Mouse (Mus musculus): Measurements from ENCODE around the gene Adamtsl1. TPM values are rescaled to one million over a fixed set of nuclear protein-coding genes. Genes with fewer than 3 reads are reported as not detected.
A peak's percentile ranks its signal among the peaks of the same experiment; 100 is the strongest.

Gene Adamtsl1
- polyA plus RNA-seq, 1 experiment = 5.2 TPM

- no peak overlapping the region for H3K27ac ChIP-seq (ENCODE audit: insufficient read depth, low read depth, low read length)
- 83% methylated on average over 2 of the region's 2 CpGs for WGBS
- no peaks in the 10 kb centered on the region for H3K4me1 ChIP-seq (ENCODE audit: control insufficient read depth, insufficient read depth, low read length)
Measured at GRCm38 (mm10) chr4:85889877-85890598, 376.1 kb downstream of the Adamtsl1 start.

GRCm38 (mm10) chr4:85901316-85901715, 387.3 kb downstream of the Adamtsl1 start:
- 50% methylated on average over 4 of the region's 4 CpGs for WGBS
- H3K36me3 ChIP-seq (ENCODE audit: control insufficient read depth, insufficient read depth, low read length) = no peaks in the 10 kb centered on the region
- no peak for TF ChIP-seq POLR2A (IDR thresholded peaks at IDR 0.05; ENCODE audit: low read depth, low read length)
- H3K4me3 ChIP-seq (ENCODE audit: insufficient read depth, low read depth, low read length) = no peak overlapping the region
- peak; percentile 60 for DNase-seq
- no peaks in the 10 kb centered on the region for H3K4me1 ChIP-seq (ENCODE audit: control insufficient read depth, insufficient read depth, low read length)
- no peaks in the 10 kb centered on the region for H3K27me3 ChIP-seq (replicated peaks; ENCODE audit: control insufficient read depth, insufficient read depth, low read length)
- no peak overlapping the region for H3K27ac ChIP-seq (ENCODE audit: insufficient read depth, low read depth, low read length)

More at GRCm38 (mm10) chr4:85889877-85890598, 376.1 kb downstream of the Adamtsl1 start:
- Histone ChIP-seq H3K36me3 (ENCODE audit: control insufficient read depth, insufficient read depth, low read length) (no peaks in the 10 kb centered on the region), H3K27me3 (replicated peaks; ENCODE audit: control insufficient read depth, insufficient read depth, low read length) (no peaks in the 10 kb centered on the region), H3K4me3 (ENCODE audit: insufficient read depth, low read depth, low read length) (no peak overlapping the region)
- TF ChIP-seq POLR2A (IDR thresholded peaks at IDR 0.05; ENCODE audit: low read depth, low read length) (no peak), CTCF (conservative IDR thresholded peaks at IDR 0.05; ENCODE audit: insufficient read depth, insufficient read length, low read depth, low read length) (no peak)
- no peak for DNase-seq

- no peaks in the 10 kb centered on the region for H3K36me3 ChIP-seq (ENCODE audit: control insufficient read depth, insufficient read depth, low read length)
- TF ChIP-seq POLR2A (IDR thresholded peaks at IDR 0.05; ENCODE audit: low read depth, low read length) (no peak), CTCF (conservative IDR thresholded peaks at IDR 0.05; ENCODE audit: insufficient read depth, insufficient read length, low read depth, low read length) (no peak)
- no peaks in the 10 kb centered on the region for H3K27me3 ChIP-seq (replicated peaks; ENCODE audit: control insufficient read depth, insufficient read depth, low read length)
- no peak for DNase-seq
- 83% methylated on average over 5 of the region's 5 CpGs for WGBS
- no peak overlapping the region for H3K4me3 ChIP-seq (ENCODE audit: insufficient read depth, low read depth, low read length)
- no peak overlapping the region for H3K27ac ChIP-seq (ENCODE audit: insufficient read depth, low read depth, low read length)
- H3K4me1 ChIP-seq (ENCODE audit: control insufficient read depth, insufficient read depth, low read length) = no peaks in the 10 kb centered on the region
Measured at GRCm38 (mm10) chr4:85904217-85904616, 390.2 kb downstream of the Adamtsl1 start.

GRCm38 (mm10) chr4:85916034-85916433, 402.1 kb downstream of the Adamtsl1 start:
- no peak overlapping the region for H3K4me3 ChIP-seq (ENCODE audit: insufficient read depth, low read depth, low read length)
- H3K27me3 ChIP-seq (replicated peaks; ENCODE audit: control insufficient read depth, insufficient read depth, low read length) = no peaks in the 10 kb centered on the region
- no peaks in the 10 kb centered on the region for H3K36me3 ChIP-seq (ENCODE audit: control insufficient read depth, insufficient read depth, low read length)
- no peak overlapping the region for H3K27ac ChIP-seq (ENCODE audit: insufficient read depth, low read depth, low read length)
- TF ChIP-seq CTCF (conservative IDR thresholded peaks at IDR 0.05; ENCODE audit: insufficient read depth, insufficient read length, low read depth, low read length) (no peak), POLR2A (IDR thresholded peaks at IDR 0.05; ENCODE audit: low read depth, low read length) (no peak)
- 57% methylated on average over 2 of the region's 2 CpGs for WGBS
- peak; percentile 65 for DNase-seq
- no peaks in the 10 kb centered on the region for H3K4me1 ChIP-seq (ENCODE audit: control insufficient read depth, insufficient read depth, low read length)

GRCm38 (mm10) chr4:85918366-85918765, 404.4 kb downstream of the Adamtsl1 start:
- TF ChIP-seq CTCF (conservative IDR thresholded peaks at IDR 0.05; ENCODE audit: insufficient read depth, insufficient read length, low read depth, low read length) (no peak), POLR2A (IDR thresholded peaks at IDR 0.05; ENCODE audit: low read depth, low read length) (no peak)
- Histone ChIP-seq H3K4me3 (ENCODE audit: insufficient read depth, low read depth, low read length) (no peak overlapping the region), H3K36me3 (ENCODE audit: control insufficient read depth, insufficient read depth, low read length) (no peaks in the 10 kb centered on the region), H3K27ac (ENCODE audit: insufficient read depth, low read depth, low read length) (no peak overlapping the region), H3K27me3 (replicated peaks; ENCODE audit: control insufficient read depth, insufficient read depth, low read length) (0 out of 2 replicates have a peak, but pooled peaks cover 1% of the 10 kb centered on the region), H3K4me1 (ENCODE audit: control insufficient read depth, insufficient read depth, low read length) (no peaks in the 10 kb centered on the region)
- 86% methylated on average over 4 of the region's 4 CpGs for WGBS
- no peak for DNase-seq

GRCm38 (mm10) chr4:85920474-85920873, 406.5 kb downstream of the Adamtsl1 start:
- no peaks in the 10 kb centered on the region for H3K4me1 ChIP-seq (ENCODE audit: control insufficient read depth, insufficient read depth, low read length)
- H3K27ac ChIP-seq (ENCODE audit: insufficient read depth, low read depth, low read length) = no peak overlapping the region
- no peak for DNase-seq
- H3K27me3 ChIP-seq (replicated peaks; ENCODE audit: control insufficient read depth, insufficient read depth, low read length) = 0 out of 2 replicates have a peak, but pooled peaks cover 1% of the 10 kb centered on the region
- 80% methylated on average over 3 of the region's 3 CpGs for WGBS
- no peak overlapping the region for H3K4me3 ChIP-seq (ENCODE audit: insufficient read depth, low read depth, low read length)
- H3K36me3 ChIP-seq (ENCODE audit: control insufficient read depth, insufficient read depth, low read length) = no peaks in the 10 kb centered on the region
- TF ChIP-seq POLR2A (IDR thresholded peaks at IDR 0.05; ENCODE audit: low read depth, low read length) = no peak
- no peak for TF ChIP-seq CTCF (conservative IDR thresholded peaks at IDR 0.05; ENCODE audit: insufficient read depth, insufficient read length, low read depth, low read length)

- Histone ChIP-seq H3K4me3 (ENCODE audit: insufficient read depth, low read depth, low read length) (no peak overlapping the region), H3K4me1 (ENCODE audit: control insufficient read depth, insufficient read depth, low read length) (no peaks in the 10 kb centered on the region), H3K27me3 (replicated peaks; ENCODE audit: control insufficient read depth, insufficient read depth, low read length) (0 out of 2 replicates have a peak, but pooled peaks cover 1% of the 10 kb centered on the region), H3K27ac (ENCODE audit: insufficient read depth, low read depth, low read length) (no peak overlapping the region), H3K36me3 (ENCODE audit: control insufficient read depth, insufficient read depth, low read length) (no peaks in the 10 kb centered on the region)
- no peak for DNase-seq
- TF ChIP-seq CTCF (conservative IDR thresholded peaks at IDR 0.05; ENCODE audit: insufficient read depth, insufficient read length, low read depth, low read length) (no peak), POLR2A (IDR thresholded peaks at IDR 0.05; ENCODE audit: low read depth, low read length) (no peak)
- 96% methylated on average over 4 of the region's 4 CpGs for WGBS
Measured at GRCm38 (mm10) chr4:85922741-85923140, 408.8 kb downstream of the Adamtsl1 start.

All from kidney, adult 2 months (tissue).